15 mouse cellular contexts compared by ENCODE assay signal in genomic region chr8:91528967-91529366, GRCm38 (mm10).
DNase-seq lines count a peak whose midpoint lies in the region; ATAC-seq lines count a peak whose summit lies in the region.
"Had no signal": no experiment of that assay in that cellular context is flagged by ENCODE, and none has a peak within 500 bp of the region (broad histone marks: within the 10 kb centered on the region; RNA-seq: fewer than 3 reads in every experiment).

No protein-coding gene starts in this region.

- no peak overlapping the region for H3K9ac ChIP-seq in heart, embryonic 12.5 days
- H3K9ac ChIP-seq: forebrain, embryonic 13.5 days; heart, embryonic 13.5 days; hindbrain, embryonic 15.5 days; liver, embryonic 13.5 days had no signal

- H3K36me3 ChIP-seq in heart, embryonic 12.5 days: no peaks in the 10 kb centered on the region
- H3K36me3 ChIP-seq: hindbrain, embryonic 15.5 days; liver, embryonic 13.5 days had no signal

- H3K9me3 ChIP-seq in heart, embryonic 12.5 days (replicated peaks): no peaks in the 10 kb centered on the region
- H3K9me3 ChIP-seq: forebrain, embryonic 13.5 days; heart, embryonic 13.5 days; hindbrain, embryonic 15.5 days; liver, embryonic 13.5 days had no signal

- H3K27me3 ChIP-seq in heart, embryonic 12.5 days (replicated peaks): no peaks in the 10 kb centered on the region
- H3K27me3 ChIP-seq: heart, embryonic 13.5 days; liver, embryonic 13.5 days had no signal

- no peak overlapping the region for H3K4me3 ChIP-seq in heart, embryonic 12.5 days
- H3K4me3 ChIP-seq: forebrain, embryonic 13.5 days; heart, embryonic 13.5 days; hindbrain, embryonic 15.5 days; layer of hippocampus, adult 2 months; liver, embryonic 13.5 days had no signal

- 65% methylated on average over 2 of the region's 2 CpGs for WGBS in heart, embryonic 12.5 days

- H3K4me2 ChIP-seq in heart, embryonic 12.5 days: no peak overlapping the region
- H3K4me2 ChIP-seq: forebrain, embryonic 13.5 days; heart, embryonic 13.5 days; hindbrain, embryonic 15.5 days; liver, embryonic 13.5 days had no signal

- H3K27ac ChIP-seq in heart, embryonic 12.5 days (ENCODE audit: poor library complexity, severe bottlenecking): no peak overlapping the region
- H3K27ac ChIP-seq: forebrain, embryonic 13.5 days; heart, embryonic 13.5 days; hindbrain, embryonic 15.5 days; layer of hippocampus, adult 2 months; liver, embryonic 13.5 days; stomach, postnatal 0 days had no signal

- peak; percentile 49 for DNase-seq in heart, postnatal 4 days
- DNase-seq in layer of hippocampus, adult 9-11 months: peak; percentile 54
- no peak for DNase-seq in layer of hippocampus, postnatal 25 days (ENCODE audit: extremely low spot score in 1 of 2, low spot score in 1 of 2)
- peak; percentile 49 to 57 for DNase-seq in right cerebral cortex, adult 2 months (ENCODE audit: low spot score in 2 of 2)
- DNase-seq in right cerebral cortex, postnatal 25 days: no peak
- DNase-seq in MN1 (ENCODE audit: low spot score): no peak
- DNase-seq: liver, embryonic 13.5 days; spleen, adult 18-20 months had no signal

- peaks cover 37% of the 10 kb centered on the region for H3K4me1 ChIP-seq in heart, embryonic 12.5 days (replicated peaks)

- ATAC-seq in heart, embryonic 12.5 days (ENCODE audit: insufficient number of reproducible peaks, low FRiP score): no peak
- no peak for ATAC-seq in erythroid progenitor cell, adult 5-6 weeks (replicated peaks; ENCODE audit: low FRiP score, poor library complexity, severe bottlenecking)
- ATAC-seq: forebrain, embryonic 13.5 days had no signal

Comparison
In these comparisons a context has a peak if more than half of its experiments do, and no peak if none do; other contexts are left out.
1. DNase-seq: peak in heart, postnatal 4 days (single experiment), layer of hippocampus, adult 9-11 months (single experiment) and right cerebral cortex, adult 2 months (2 of 2); none in layer of hippocampus, postnatal 25 days (0 of 2), right cerebral cortex, postnatal 25 days (single experiment) and MN1 (single experiment).